Mouse (Mus musculus) kidney, embryonic 16.5 days (tissue): ENCODE results near the gene Pkib. TPM values are rescaled to one million over a fixed set of nuclear protein-coding genes. Genes with fewer than 3 reads are reported as not detected.

Source experiments
- polyA plus RNA-seq: library from polyadenylated mRNA; unstranded; fragments of >200 nt; fragmentation: Nextera tagmentation; extraction: Ambion mirVana; gene quantifications from 2 replicates; pipeline ENCODE4 v1.2.1, GENCODE M21; 2015

Pkib gene
- polyA plus RNA-seq, 1 experiment from 2014 or later: 4.1 TPM

Other genes with a start within 250 kb of the Pkib start
- gene Hsf2, start 145.6 kb upstream of the Pkib start, polyA plus RNA-seq: 22.5 and 27.6 TPM in 2 replicates
- gene Serinc1, start 99.5 kb upstream of the Pkib start, polyA plus RNA-seq: 153 and 163 TPM in 2 replicates
- gene Fabp7, start 152.9 kb downstream of the Pkib start, polyA plus RNA-seq: 5.3 and 8.5 TPM in 2 replicates
- gene Smpdl3a, start 162.4 kb downstream of the Pkib start, polyA plus RNA-seq: 33.3 and 39.2 TPM in 2 replicates